Mouse (Mus musculus) CH12.LX (cell line): ENCODE results near the gene Spata3. TPM values are rescaled to one million over a fixed set of nuclear protein-coding genes. Genes with fewer than 3 reads are reported as not detected.
A peak's percentile ranks its signal among the peaks of the same experiment; 100 is the strongest.

Source experiments
- DNase-seq: peaks from one replicate; pipeline ENCODE4 v3.0.0-alpha.2; 2013; ENCODE audit errors: extremely low read depth
- H3K27ac ChIP-seq: 2 replicates; pipeline ENCODE4 v1.5.1; 2012; ENCODE audit warnings: low read depth, mild to moderate bottlenecking, control low read depth, moderate library complexity; ENCODE audit not compliant: insufficient read depth
- H3K27me3 ChIP-seq: replicated peaks from 2 replicates; pipeline ENCODE3; 2012; ENCODE audit warnings: inconsistent platforms
- H3K36me3 ChIP-seq, 2 experiments: replicated peaks in 1 of 2; 2 replicates each; pipeline versions ENCODE3 to v1.6.1; 2012; ENCODE audit warnings: inconsistent platforms in 1 of 2, low read length in 1 of 2, mild to moderate bottlenecking in 1 of 2, mixed read lengths in 1 of 2, moderate library complexity in 1 of 2; ENCODE audit not compliant: control insufficient read depth in 1 of 2, insufficient read depth in 1 of 2
- H3K4me1 ChIP-seq, 2 experiments: 2 replicates each; pipeline ENCODE4 v1.6.1; 2012; ENCODE audit warnings: inconsistent platforms in 1 of 2, moderate library complexity in 1 of 2; ENCODE audit not compliant: insufficient read depth in 2 of 2, control insufficient read depth in 1 of 2
- H3K4me2 ChIP-seq: 2 replicates; pipeline ENCODE4 v1.6.1; 2012; ENCODE audit warnings: low read depth, mild to moderate bottlenecking, control low read depth; ENCODE audit not compliant: poor library complexity, insufficient read depth, severe bottlenecking
- H3K4me3 ChIP-seq, 3 experiments: fragments of 150-350 bp in 1 of 3; sonication (generic) in 1 of 3; replicated peaks in 1 of 3; 2 replicates each; pipeline versions ENCODE3 to v1.5.1; 2011 to 2012; ENCODE audit warnings: low read depth in 2 of 3, low read length in 2 of 3, mild to moderate bottlenecking in 2 of 3, moderate library complexity in 2 of 3, control low read depth in 1 of 3, improper control_type of control experiment in 1 of 3, inconsistent platforms in 1 of 3, mixed read lengths in 1 of 3; ENCODE audit not compliant: poor library complexity in 1 of 3
- H3K79me2 ChIP-seq: replicated peaks from 2 replicates; pipeline ENCODE4 v1.6.1; 2012; ENCODE audit warnings: mild to moderate bottlenecking, moderate library complexity; ENCODE audit not compliant: control insufficient read depth, poor library complexity, insufficient read depth, severe bottlenecking; ENCODE audit errors: extremely low read depth
- H3K9ac ChIP-seq: 2 replicates; pipeline ENCODE4 v1.6.1; 2012; ENCODE audit warnings: low read depth, mild to moderate bottlenecking, control low read depth, moderate library complexity; ENCODE audit not compliant: insufficient read depth
- H3K9me3 ChIP-seq: replicated peaks from 2 replicates; pipeline ENCODE3; 2012; ENCODE audit warnings: low read length, inconsistent platforms, mixed read lengths
- BHLHE40 ChIP-seq: IDR thresholded peaks from 2 replicates; pipeline ENCODE4 v1.6.1; 2011; ENCODE audit warnings: mild to moderate bottlenecking, low read depth, low read length, improper control_type of control experiment
- CHD2 ChIP-seq: IDR thresholded peaks from 2 replicates; pipeline ENCODE4 v1.6.1; 2011; ENCODE audit warnings: low read length, improper control_type of control experiment
- CTCF ChIP-seq, 2 experiments: IDR thresholded peaks in 1 of 2; conservative IDR thresholded peaks in 1 of 2; 2 replicates each; pipeline ENCODE4 v1.5.1; 2011 to 2012; ENCODE audit warnings: low read depth in 2 of 2, low read length in 2 of 2, improper control_type of control experiment in 1 of 2, inconsistent platforms in 1 of 2, mild to moderate bottlenecking in 1 of 2, moderate library complexity in 1 of 2
- E2F4 ChIP-seq: IDR thresholded peaks from 2 replicates; pipeline ENCODE4 v1.6.1; 2011; ENCODE audit warnings: low read depth, low read length, improper control_type of control experiment; ENCODE audit not compliant: insufficient replicate concordance
- ELF1 ChIP-seq: IDR thresholded peaks from 2 replicates; pipeline ENCODE4 v1.6.1; 2014; ENCODE audit warnings: low read depth, mild to moderate bottlenecking, inconsistent platforms, low read length, improper control_type of control experiment
- ETS1 ChIP-seq: conservative IDR thresholded peaks from 2 replicates; pipeline ENCODE4 v1.6.1; 2012; ENCODE audit warnings: low read depth, mild to moderate bottlenecking, inconsistent platforms, low read length, improper control_type of control experiment, moderate library complexity
- GABPA ChIP-seq: IDR thresholded peaks from 2 replicates; pipeline ENCODE4 v1.6.1; 2012; ENCODE audit warnings: low read depth, low read length, improper control_type of control experiment, inconsistent platforms; ENCODE audit not compliant: insufficient replicate concordance
- HCFC1 ChIP-seq: IDR thresholded peaks from 2 replicates; pipeline ENCODE4 v1.6.1; 2012; ENCODE audit warnings: low read depth, mild to moderate bottlenecking, inconsistent platforms, low read length, improper control_type of control experiment
- IRF4 ChIP-seq: IDR thresholded peaks from 2 replicates; pipeline ENCODE4 v1.6.1; 2014; ENCODE audit warnings: low read depth, mild to moderate bottlenecking, inconsistent platforms, low read length, improper control_type of control experiment
- JUN ChIP-seq: IDR thresholded peaks from 2 replicates; pipeline ENCODE4 v1.6.1; 2011; ENCODE audit warnings: low read depth, mild to moderate bottlenecking, low read length, improper control_type of control experiment, moderate library complexity; ENCODE audit not compliant: insufficient read depth
- JUND ChIP-seq: conservative IDR thresholded peaks from 2 replicates; pipeline ENCODE4 v1.6.1; 2011; ENCODE audit warnings: low read depth, low read length, improper control_type of control experiment
- KAT2A ChIP-seq: IDR thresholded peaks from 2 replicates; pipeline ENCODE4 v1.6.1; 2012; ENCODE audit warnings: low read length, improper control_type of control experiment, inconsistent platforms; ENCODE audit not compliant: insufficient replicate concordance
- MAFK ChIP-seq: IDR thresholded peaks from 2 replicates; pipeline ENCODE4 v1.6.1; 2011; ENCODE audit warnings: low read length, improper control_type of control experiment; ENCODE audit not compliant: insufficient replicate concordance
- MAX ChIP-seq: IDR thresholded peaks from 2 replicates; pipeline ENCODE4 v1.6.1; 2011; ENCODE audit warnings: low read length, improper control_type of control experiment
- MAZ ChIP-seq: IDR thresholded peaks from 2 replicates; pipeline ENCODE4 v1.6.1; 2012; ENCODE audit warnings: low read depth, mild to moderate bottlenecking, inconsistent platforms, low read length, improper control_type of control experiment, moderate library complexity
- MXI1 ChIP-seq: IDR thresholded peaks from 2 replicates; pipeline ENCODE4 v1.6.1; 2011; ENCODE audit warnings: mild to moderate bottlenecking, low read depth, low read length, improper control_type of control experiment
- MYC ChIP-seq: IDR thresholded peaks from 2 replicates; pipeline ENCODE4 v1.6.1; 2011; ENCODE audit warnings: low read depth, mild to moderate bottlenecking, improper control_type of control experiment, low read length
- PAX5 ChIP-seq: IDR thresholded peaks from 2 replicates; pipeline ENCODE4 v1.6.1; 2012; ENCODE audit warnings: low read length, inconsistent platforms, mixed read lengths
- POLR2AphosphoS2 ChIP-seq: IDR thresholded peaks from 2 replicates; pipeline ENCODE4 v1.6.1; 2011; ENCODE audit warnings: low read depth, low read length, improper control_type of control experiment
- RAD21 ChIP-seq: IDR thresholded peaks from 2 replicates; pipeline ENCODE4 v1.6.1; 2011; ENCODE audit warnings: low read depth, mild to moderate bottlenecking, low read length, improper control_type of control experiment, moderate library complexity
- RCOR1 ChIP-seq: conservative IDR thresholded peaks from 2 replicates; pipeline ENCODE4 v1.6.1; 2012; ENCODE audit warnings: low read depth, mild to moderate bottlenecking, inconsistent platforms, low read length, improper control_type of control experiment
- SIN3A ChIP-seq: IDR thresholded peaks from 2 replicates; pipeline ENCODE4 v1.6.1; 2012; ENCODE audit warnings: low read length, improper control_type of control experiment, inconsistent platforms
- SMC3 ChIP-seq: IDR thresholded peaks from 2 replicates; pipeline ENCODE4 v1.6.1; 2011; ENCODE audit warnings: low read depth, low read length, improper control_type of control experiment
- TBP ChIP-seq: conservative IDR thresholded peaks from 2 replicates; pipeline ENCODE4 v1.6.1; 2011; ENCODE audit warnings: low read depth, low read length, improper control_type of control experiment
- USF1 ChIP-seq: IDR thresholded peaks from 2 replicates; pipeline ENCODE4 v1.6.1; 2014; ENCODE audit warnings: low read depth, mild to moderate bottlenecking, inconsistent platforms, low read length, improper control_type of control experiment
- USF2 ChIP-seq: conservative IDR thresholded peaks from 2 replicates; pipeline ENCODE4 v1.6.1; 2011; ENCODE audit warnings: low read depth, low read length, improper control_type of control experiment
- ZC3H11A ChIP-seq: IDR thresholded peaks from 2 replicates; pipeline ENCODE4 v1.6.1; 2012; ENCODE audit warnings: low read depth, mild to moderate bottlenecking, inconsistent platforms, low read length, improper control_type of control experiment
- ZKSCAN1 ChIP-seq: IDR thresholded peaks from 2 replicates; pipeline ENCODE4 v1.6.1; 2012; ENCODE audit warnings: low read depth, inconsistent platforms, low read length, improper control_type of control experiment, borderline replicate concordance
- ZMIZ1 ChIP-seq: IDR thresholded peaks from 2 replicates; pipeline ENCODE4 v1.6.1; 2012; ENCODE audit warnings: low read depth, mild to moderate bottlenecking, inconsistent platforms, low read length, improper control_type of control experiment
- ZNF384 ChIP-seq: IDR thresholded peaks from 2 replicates; pipeline ENCODE4 v1.6.1; 2012; ENCODE audit warnings: low read depth, low read length, improper control_type of control experiment, inconsistent platforms
- dilution Hi-C: fragments of 300-500 bp; cut with MboI; formaldehyde crosslinking; loops from 2 replicates; pipeline ENCODE4 v1.14.3; 2020; ENCODE audit warnings: low sequenced_read_pairs; ENCODE audit not compliant: extremely low pct_unique_long_range_greater_than_20kb, extremely low pct_ligation_motif_present
- in situ Hi-C: fragments of 300-500 bp; cut with MboI; formaldehyde crosslinking; loops from 3 replicates; pipeline ENCODE4 v1.14.3; 2019; ENCODE audit warnings: low sequenced_read_pairs, low pct_ligation_motif_present, low pct_unique_long_range_greater_than_20kb, mixed read lengths
- polyA plus RNA-seq: library from polyadenylated mRNA; unstranded; fragments of >175 nt; gene quantifications from 2 replicates; pipeline ENCODE4 v1.2.1, GENCODE M21; 2012; ENCODE audit warnings: low read depth; ENCODE audit not compliant: insufficient read length
- total RNA-seq, 2 experiments: library from RNA; depleted of rRNA; stranded (reverse); fragments of 300-350 nt in 1 of 2; fragments of >200 nt in 1 of 2; gene quantifications; 2 replicates each; pipeline ENCODE4 v1.2.3; 2012 to 2014

Gene Spata3
- total and polyA plus RNA-seq, 3 experiments = not detected

DNA sequence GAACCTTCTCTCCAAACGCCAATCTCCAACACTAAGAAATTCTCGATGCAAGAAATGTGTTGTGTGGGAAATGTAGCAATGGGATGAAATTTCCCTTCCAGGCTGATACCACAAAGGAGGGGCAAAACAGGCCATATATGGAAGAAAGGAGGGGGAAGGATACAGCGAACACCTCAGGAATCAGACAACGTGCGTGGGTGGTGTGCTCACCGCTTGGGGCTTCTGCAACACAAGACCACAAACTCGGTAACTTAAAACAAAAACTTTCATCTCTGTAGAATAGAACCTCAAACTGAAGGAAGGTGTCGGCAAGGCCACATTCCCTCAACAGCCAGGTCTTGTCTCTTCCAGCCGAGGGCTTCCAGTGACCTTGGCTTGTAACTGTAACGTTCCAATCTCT, 11.1 kb upstream of the Spata3 start:
- peaks cover 20 to 27% of the 10 kb centered on the region in 2 experiments for H3K4me1 ChIP-seq
- H3K4me3 ChIP-seq = no peak overlapping the region
- TF ChIP-seq ZMIZ1 = no peak
- no peak for TF ChIP-seq USF1
- TF ChIP-seq MAZ = no peak
- no peak for TF ChIP-seq BHLHE40
- TF ChIP-seq ZC3H11A = no peak
- TF ChIP-seq MAX = no peak
- TF ChIP-seq MXI1 = no peak
- no peak for TF ChIP-seq JUND
- no peak for TF ChIP-seq POLR2AphosphoS2
- TF ChIP-seq JUN = no peak
- no peak overlapping the region for H3K9ac ChIP-seq
- H3K36me3 ChIP-seq = no peaks in the 10 kb centered on the region
- H3K4me2 ChIP-seq = no peak overlapping the region
- no peaks in the 10 kb centered on the region for H3K27me3 ChIP-seq
- dilution Hi-C loops = no loop called here
- no peaks in the 10 kb centered on the region for H3K79me2 ChIP-seq
- H3K9me3 ChIP-seq = no peaks in the 10 kb centered on the region
- in situ Hi-C loops = loop anchor here (5.0 kb wide), 4 partner anchors 43 to 253 kb away; partner anchors contain the start of gene Gpr55
- no peak overlapping the region; the same call in 1 of the 2 replicates for H3K27ac ChIP-seq
- DNase-seq = no peak

GRCm38 (mm10) chr1:86006040-86006439, 10.6 kb upstream of the Spata3 start:
- peaks cover 20 to 27% of the 10 kb centered on the region in 2 experiments for H3K4me1 ChIP-seq
- H3K36me3 ChIP-seq = no peaks in the 10 kb centered on the region
- H3K9ac ChIP-seq = no peak overlapping the region
- dilution Hi-C loops (no loop called here), in situ Hi-C loops (loop anchor here (5.0 kb wide), 4 partner anchors 44 to 254 kb away; partner anchors contain the start of gene Gpr55)
- peak; percentile 82 for DNase-seq
- H3K4me2 ChIP-seq = peak overlapping the region; percentile 8; the same call in 1 of the 2 replicates
- no peaks in the 10 kb centered on the region for H3K9me3 ChIP-seq
- H3K4me3 ChIP-seq = no peak overlapping the region
- no peaks in the 10 kb centered on the region for H3K79me2 ChIP-seq
- no peaks in the 10 kb centered on the region for H3K27me3 ChIP-seq
- H3K27ac ChIP-seq = peak overlapping the region; percentile 27
- TF ChIP-seq RCOR1 (0 out of 2 replicates have a peak, but pooled peaks have one; percentile 48), PAX5 (no peak), ZMIZ1 (no peak), MAZ (no peak; the same call in 1 of the 2 replicates), E2F4 (0 out of 2 replicates have a peak, but pooled peaks have one; percentile 40), KAT2A (0 out of 2 replicates have a peak, but pooled peaks have one; percentile 51), MXI1 (peak; percentile 42; the same call in 1 of the 2 replicates), CHD2 (no peak), MYC (0 out of 2 replicates have a peak, but pooled peaks have one; percentile 54), ETS1 (peak; percentile 52; the same call in 1 of the 2 replicates), SMC3 (peak; percentile 23), USF2 (no peak), MAFK (peak; percentile 59; the same call in 1 of the 2 replicates), ZC3H11A (no peak), TBP (0 out of 2 replicates have a peak, but pooled peaks have one; percentile 25), IRF4 (peak; percentile 92), RAD21 (no peak; the same call in none of the 2 replicates), BHLHE40 (peak; percentile 72), ELF1 (no peak), GABPA (no peak), SIN3A (peak; percentile 60; the same call in 1 of the 2 replicates), HCFC1 (peak; percentile 39; the same call in 1 of the 2 replicates), JUN (peak; percentile 51; the same call in 1 of the 2 replicates), ZKSCAN1 (no peak), ZNF384 (peak; percentile 30; the same call in 1 of the 2 replicates), USF1 (no peak), CTCF (conservative IDR thresholded peaks at IDR 0.05 in 1 of 2, IDR thresholded peaks at IDR 0.05 in 1 of 2; ENCODE audit: low read depth in 2 of 2, low read length in 2 of 2) (no peak)
